8 mouse cellular contexts compared by ENCODE assay signal in the genomic region with DNA sequence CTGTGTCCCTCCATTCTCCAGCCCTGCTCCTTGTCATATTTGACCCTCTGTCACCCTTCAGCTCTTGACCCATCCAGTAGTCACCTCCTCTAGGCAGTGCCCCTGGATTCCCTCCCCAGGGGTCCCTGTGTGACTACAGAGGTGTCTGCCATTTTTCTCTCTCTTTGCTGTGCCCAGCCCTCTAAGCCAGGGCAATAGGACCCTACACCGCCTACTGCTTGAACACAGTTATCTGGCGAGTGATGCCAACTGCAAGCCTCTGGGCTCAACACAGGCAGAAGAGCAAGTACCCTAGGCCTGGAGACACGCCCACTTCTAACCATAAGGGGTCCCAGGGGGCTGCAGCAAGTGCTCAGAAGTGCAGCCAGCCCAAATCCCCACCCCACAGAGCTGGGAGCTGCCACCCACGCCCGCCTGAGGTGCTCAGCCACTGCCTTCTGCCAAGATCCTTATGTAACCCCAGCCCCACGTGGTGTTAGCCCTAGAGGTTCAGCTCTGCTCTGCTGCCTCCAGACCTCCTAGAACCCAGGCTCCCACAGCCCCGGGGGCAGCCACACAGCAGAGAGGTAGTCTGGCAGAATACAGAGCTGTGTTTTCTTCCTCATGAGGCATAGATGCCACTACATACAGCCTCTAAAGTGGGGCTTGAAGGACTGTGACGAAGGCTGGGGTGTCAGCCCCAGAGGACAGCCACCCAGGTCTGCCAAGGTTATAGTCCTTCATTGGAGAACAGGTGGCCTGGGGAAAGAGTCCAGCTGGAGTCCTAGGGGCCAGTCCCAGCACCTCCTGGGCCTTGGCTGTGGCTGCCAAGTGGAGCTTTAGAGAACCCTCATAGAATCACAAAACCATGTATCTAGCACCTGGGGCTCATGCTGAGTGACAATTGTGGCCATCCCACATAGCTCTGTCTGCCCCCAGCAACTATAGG. TPM values are rescaled to one million over a fixed set of nuclear protein-coding genes. Genes with fewer than 3 reads are reported as not detected.
DNase-seq lines count a peak whose midpoint lies in the region; ATAC-seq and TF ChIP-seq lines count a peak whose summit lies in the region.

No protein-coding gene starts in this region.

- H3K4me2 ChIP-seq in hindbrain, embryonic 12.5 days (replicated peaks) = no peak overlapping the region
- H3K4me2 ChIP-seq in heart, embryonic 16.5 days (ENCODE audit: low read depth, low read length) = no peak overlapping the region
- H3K4me2 ChIP-seq in intestine, embryonic 16.5 days (ENCODE audit: low read depth, low read length) = no peak overlapping the region

- no peak overlapping the region for H3K4me3 ChIP-seq in hindbrain, embryonic 10.5 days
- no peak overlapping the region for H3K4me3 ChIP-seq in hindbrain, embryonic 12.5 days
- no peak overlapping the region for H3K4me3 ChIP-seq in C2C12 (ENCODE audit: insufficient read depth, poor library complexity, severe bottlenecking)
- H3K4me3 ChIP-seq in heart, embryonic 16.5 days (ENCODE audit: low read length) = no peak overlapping the region
- no peak overlapping the region for H3K4me3 ChIP-seq in olfactory bulb, adult 2 months (ENCODE audit: insufficient read depth, low read depth, low read length)
- H3K4me3 ChIP-seq in intestine, embryonic 16.5 days (ENCODE audit: low read length) = no peak overlapping the region

- WGBS in hindbrain, embryonic 10.5 days = 69% methylated on average over 8 of the region's 8 CpGs
- 69% methylated on average over 8 of the region's 8 CpGs for WGBS in hindbrain, embryonic 12.5 days
- WGBS in heart, embryonic 16.5 days = 56% methylated on average over 8 of the region's 8 CpGs
- 42% methylated on average over 8 of the region's 8 CpGs for WGBS in olfactory bulb, adult 2 months
- WGBS in intestine, embryonic 16.5 days = 65% methylated on average over 8 of the region's 8 CpGs

- H3K9me3 ChIP-seq in hindbrain, embryonic 10.5 days = no peaks in the 10 kb centered on the region
- no peaks in the 10 kb centered on the region for H3K9me3 ChIP-seq in hindbrain, embryonic 12.5 days (replicated peaks)
- no peaks in the 10 kb centered on the region for H3K9me3 ChIP-seq in heart, embryonic 16.5 days (replicated peaks; ENCODE audit: control insufficient read depth, low read length)
- H3K9me3 ChIP-seq in intestine, embryonic 16.5 days (ENCODE audit: control insufficient read depth, low read length) = no peaks in the 10 kb centered on the region

- ATAC-seq in hindbrain, embryonic 12.5 days (ENCODE audit: low FRiP score) = no peak
- ATAC-seq in heart, embryonic 16.5 days (replicated peaks; ENCODE audit: extremely low read depth, insufficient read depth, low FRiP score) = no peak
- no peak for ATAC-seq in intestine, embryonic 16.5 days

- DNase-seq in hindbrain, embryonic 10.5 days (ENCODE audit: low spot score) = no peak
- peak; percentile 80 to 87 for DNase-seq in cerebellum, adult 18-20 months
- DNase-seq in urinary bladder, postnatal 25 days (ENCODE audit: low spot score) = no peak

- H3K27ac ChIP-seq in hindbrain, embryonic 10.5 days = 0 out of 2 replicates have a peak overlapping the region, but pooled peaks have one; percentile 3
- H3K27ac ChIP-seq in hindbrain, embryonic 12.5 days = no peak overlapping the region
- peak overlapping the region; percentile 24 for H3K27ac ChIP-seq in heart, embryonic 16.5 days (ENCODE audit: low read length)
- peak overlapping the region; percentile 58 for H3K27ac ChIP-seq in olfactory bulb, adult 2 months (ENCODE audit: insufficient read depth, low read depth, low read length)
- no peak overlapping the region for H3K27ac ChIP-seq in intestine, embryonic 16.5 days (ENCODE audit: low read length)

- H3K79me2 ChIP-seq in C2C12 (ENCODE audit: control insufficient read depth, insufficient read depth) = no peaks in the 10 kb centered on the region

- no peak overlapping the region for H3K9ac ChIP-seq in hindbrain, embryonic 12.5 days
- peak overlapping the region; percentile 53 for H3K9ac ChIP-seq in heart, embryonic 16.5 days (ENCODE audit: low read length)
- H3K9ac ChIP-seq in intestine, embryonic 16.5 days (ENCODE audit: low read depth, low read length) = no peak overlapping the region

- no peaks in the 10 kb centered on the region for H3K36me3 ChIP-seq in hindbrain, embryonic 10.5 days
- no peaks in the 10 kb centered on the region for H3K36me3 ChIP-seq in hindbrain, embryonic 12.5 days
- H3K36me3 ChIP-seq in C2C12 (ENCODE audit: control insufficient read depth, insufficient read depth) = no peaks in the 10 kb centered on the region
- H3K36me3 ChIP-seq in heart, embryonic 16.5 days (ENCODE audit: control insufficient read depth, insufficient read depth) = no peaks in the 10 kb centered on the region
- no peaks in the 10 kb centered on the region for H3K36me3 ChIP-seq in intestine, embryonic 16.5 days (ENCODE audit: control insufficient read depth, insufficient read depth, low read length)

- H3ac ChIP-seq in C2C12 (ENCODE audit: control insufficient read depth, insufficient read length, low read depth) = no peak overlapping the region

- H3K27me3 ChIP-seq in hindbrain, embryonic 10.5 days (ENCODE audit: insufficient read depth, poor library complexity, severe bottlenecking) = peaks cover 6% of the 10 kb centered on the region; the same call in 1 of the 2 replicates
- H3K27me3 ChIP-seq in hindbrain, embryonic 12.5 days = no peaks in the 10 kb centered on the region
- no peaks in the 10 kb centered on the region for H3K27me3 ChIP-seq in C2C12 (ENCODE audit: control insufficient read depth, insufficient read depth, insufficient read length)
- no peaks in the 10 kb centered on the region for H3K27me3 ChIP-seq in heart, embryonic 16.5 days (ENCODE audit: control insufficient read depth, insufficient read depth, low read length)
- no peaks in the 10 kb centered on the region for H3K27me3 ChIP-seq in intestine, embryonic 16.5 days (replicated peaks; ENCODE audit: control insufficient read depth, insufficient read depth, low read length)

- no peak for TF ChIP-seq CTCF in C2C12 (IDR thresholded peaks at IDR 0.05; ENCODE audit: control insufficient read depth, insufficient read depth, insufficient read length)
- TF ChIP-seq CTCF in olfactory bulb, adult 2 months (IDR thresholded peaks at IDR 0.05; ENCODE audit: insufficient read depth, low read depth, low read length) = no peak

- H3K79me3 ChIP-seq in C2C12 (ENCODE audit: low read depth) = no peaks in the 10 kb centered on the region

- TF ChIP-seq POLR2A in olfactory bulb, adult 2 months (IDR thresholded peaks at IDR 0.05; ENCODE audit: insufficient read depth, low read depth, low read length) = no peak

- peaks cover 17% of the 10 kb centered on the region for H3K4me1 ChIP-seq in hindbrain, embryonic 10.5 days (replicated peaks)
- H3K4me1 ChIP-seq in hindbrain, embryonic 12.5 days = peaks cover 10% of the 10 kb centered on the region; the same call in 1 of the 2 replicates
- H3K4me1 ChIP-seq in heart, embryonic 16.5 days (ENCODE audit: control insufficient read depth, insufficient read depth, low read length) = peaks cover 58% of the 10 kb centered on the region
- H3K4me1 ChIP-seq in olfactory bulb, adult 2 months (ENCODE audit: control insufficient read depth, insufficient read depth, low read length) = peaks cover 48% of the 10 kb centered on the region
- H3K4me1 ChIP-seq in intestine, embryonic 16.5 days (ENCODE audit: control insufficient read depth, insufficient read depth, low read length) = 0 out of 2 replicates have a peak, but pooled peaks cover 3% of the 10 kb centered on the region

TF ChIP-seq in C2C12, 6 proteins besides CTCF, POLR2A, EP300 and RAD21:
- TF ChIP-seq USF1 (IDR thresholded peaks at IDR 0.05; ENCODE audit: low read depth) = peak; percentile 23
- TF ChIP-seq MAX (IDR thresholded peaks at IDR 0.05) = no peak
- TF ChIP-seq MYOD1 (IDR thresholded peaks at IDR 0.05; ENCODE audit: control insufficient read depth, insufficient read length, low read depth) = no peak

RNA-seq across cellular contexts. Expression of a gene that starts 35.9 kb away (rescaled TPM):
- polyA plus RNA-seq in hindbrain, embryonic 10.5 days (2016; fragmentation: Nextera tagmentation; extraction: Ambion mirVana) = 1.9 and 3.9 TPM in 2 replicates
- 11.8 and 12.2 TPM in 2 replicates for polyA plus RNA-seq in hindbrain, embryonic 12.5 days (2016; fragmentation: Nextera tagmentation; extraction: Ambion mirVana)
- 8.7 TPM for polyA plus RNA-seq in C2C12 (2012; fragmentation: generic; extraction: Trizol)
- 19.3 and 24.5 TPM in 2 replicates for polyA plus RNA-seq in heart, embryonic 16.5 days (2015; fragmentation: Nextera tagmentation; extraction: Ambion mirVana)
- not detected in 2 replicates for polyA plus RNA-seq in olfactory bulb, adult 2 months (2012; ENCODE audit: insufficient read depth, insufficient read length, low replicate concordance, missing spikeins)
- polyA plus RNA-seq in intestine, embryonic 16.5 days (2015; fragmentation: Nextera tagmentation; extraction: Ambion mirVana) = 9.5 and 10.1 TPM in 2 replicates

RNA-seq across cellular contexts. Expression of a gene that starts 47.2 kb away (rescaled TPM):
- 4.3 and 4.9 TPM in 2 replicates for polyA plus RNA-seq in hindbrain, embryonic 10.5 days (2016; fragmentation: Nextera tagmentation; extraction: Ambion mirVana)
- 1.7 and 2.3 TPM in 2 replicates for polyA plus RNA-seq in hindbrain, embryonic 12.5 days (2016; fragmentation: Nextera tagmentation; extraction: Ambion mirVana)
- polyA plus RNA-seq in C2C12 (2012; fragmentation: generic; extraction: Trizol) = 0.06 TPM
- 0.72 and 0.80 TPM in 2 replicates for polyA plus RNA-seq in heart, embryonic 16.5 days (2015; fragmentation: Nextera tagmentation; extraction: Ambion mirVana)
- polyA plus RNA-seq in olfactory bulb, adult 2 months (2012; ENCODE audit: insufficient read depth, insufficient read length, low replicate concordance, missing spikeins) = not detected in 2 replicates
- 1.0 and 1.4 TPM in 2 replicates for polyA plus RNA-seq in intestine, embryonic 16.5 days (2015; fragmentation: Nextera tagmentation; extraction: Ambion mirVana)

Comparison
In these comparisons a context has a peak if more than half of its experiments do, and no peak if none do; other contexts are left out.
1. H3K27ac ChIP-seq: peak in hindbrain, embryonic 10.5 days (single experiment), heart, embryonic 16.5 days (single experiment) and olfactory bulb, adult 2 months (single experiment); none in hindbrain, embryonic 12.5 days (single experiment) and intestine, embryonic 16.5 days (single experiment).
2. DNase-seq: peak in cerebellum, adult 18-20 months (2 of 2); none in hindbrain, embryonic 10.5 days (single experiment) and urinary bladder, postnatal 25 days (single experiment).